Mouse (Mus musculus): Measurements from ENCODE around the gene Ednra. TPM values are rescaled to one million over a fixed set of nuclear protein-coding genes. Genes with fewer than 3 reads are reported as not detected.

Gene Ednra
- polyA plus RNA-seq, 1 experiment from 2014 or later = 0.53 TPM

DNA sequence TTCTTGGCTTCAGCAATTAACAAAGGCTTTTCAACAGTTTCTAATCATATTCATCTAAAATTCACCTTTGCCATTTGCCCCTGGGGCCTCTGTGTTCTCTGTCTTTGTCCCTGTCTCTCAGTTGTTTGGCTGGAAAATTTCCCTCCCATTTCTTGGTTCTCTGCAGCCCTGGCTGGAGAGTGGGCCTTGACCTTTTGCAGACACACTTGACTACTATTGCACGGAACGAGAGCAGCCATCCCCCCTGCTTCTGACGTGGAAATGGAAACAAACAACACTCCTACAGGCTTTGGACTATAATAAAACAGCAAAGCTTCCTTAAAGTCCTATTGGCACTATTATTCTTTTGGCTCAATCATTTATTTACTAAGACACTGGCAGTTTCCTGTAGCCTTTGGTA, 27.8 kb upstream of the Ednra start:
- ATAC-seq (no peak), DNase-seq (ENCODE audit: low read depth, low spot score) (no peak)
- ChIA-PET CTCF (no interaction called here), POLR2A (no interaction called here)
- TF ChIP-seq CTCF (IDR thresholded peaks at IDR 0.05) = no peak
- H3K27me3 ChIP-seq = peaks cover under 1% of the 10 kb centered on the region
- in situ Hi-C loops (cut with MboI; ENCODE audit: low pct_unique_long_range_greater_than_20kb) = loop anchor here (25.0 kb wide), 1 partner anchor 315 kb away; no protein-coding TSS in a partner anchor

DNA sequence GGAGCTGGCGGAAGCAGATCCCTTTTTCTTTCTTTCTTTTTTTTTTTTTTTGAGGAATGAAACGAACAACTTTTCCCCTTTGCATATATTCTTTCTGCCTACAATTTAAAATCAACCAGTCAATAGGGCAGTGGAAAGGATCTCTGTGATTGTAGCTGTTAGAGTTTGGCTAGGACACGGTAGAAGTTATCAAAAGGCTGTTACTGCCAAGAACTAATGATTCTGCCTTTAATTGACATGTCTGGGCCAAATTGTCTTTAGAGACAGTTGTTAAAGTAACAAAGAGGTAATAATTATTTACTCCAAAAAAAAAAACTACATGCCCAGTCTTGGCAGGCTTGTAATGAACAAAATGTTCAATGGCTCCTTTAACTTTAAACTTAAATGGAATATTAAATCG, 26.1 kb upstream of the Ednra start:
- ATAC-seq (no peak), DNase-seq (ENCODE audit: low read depth, low spot score) (no peak)
- POLR2A ChIA-PET = no interaction called here
- in situ Hi-C loops (cut with MboI; ENCODE audit: low pct_unique_long_range_greater_than_20kb) = loop anchor here (25.0 kb wide), 1 partner anchor 313 kb away; no protein-coding TSS in a partner anchor
- H3K27me3 ChIP-seq = peaks cover 5% of the 10 kb centered on the region
- TF ChIP-seq CTCF (IDR thresholded peaks at IDR 0.05) = no peak
- CTCF ChIA-PET = no interaction called here

DNA sequence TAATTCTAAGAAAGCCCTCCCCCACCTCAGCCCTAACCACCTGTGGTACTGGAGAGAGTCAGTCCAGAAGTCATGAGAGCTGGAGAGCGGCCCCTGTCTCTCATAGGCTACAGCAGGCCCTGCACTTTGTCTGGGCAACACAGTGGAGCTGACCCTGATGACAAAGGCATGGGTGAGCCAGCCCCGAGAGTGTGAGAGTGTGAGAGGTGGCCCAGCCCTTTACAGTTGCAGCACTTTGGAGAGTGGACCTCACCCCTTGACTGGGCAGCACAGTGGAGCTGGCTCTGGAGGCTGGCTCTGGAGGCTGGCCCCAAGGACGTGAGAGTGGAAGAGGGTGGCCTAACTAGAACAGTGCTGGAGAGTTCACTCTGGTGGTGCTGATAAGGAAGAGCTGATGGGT, 20.2 kb upstream of the Ednra start:
- ATAC-seq (no peak), DNase-seq (ENCODE audit: low read depth, low spot score) (no peak)
- in situ Hi-C loops (cut with MboI; ENCODE audit: low pct_unique_long_range_greater_than_20kb) = no loop called here
- H3K27me3 ChIP-seq = peaks cover 9% of the 10 kb centered on the region
- TF ChIP-seq CTCF (IDR thresholded peaks at IDR 0.05) = no peak
- CTCF ChIA-PET = no interaction called here
- POLR2A ChIA-PET = no interaction called here

DNA sequence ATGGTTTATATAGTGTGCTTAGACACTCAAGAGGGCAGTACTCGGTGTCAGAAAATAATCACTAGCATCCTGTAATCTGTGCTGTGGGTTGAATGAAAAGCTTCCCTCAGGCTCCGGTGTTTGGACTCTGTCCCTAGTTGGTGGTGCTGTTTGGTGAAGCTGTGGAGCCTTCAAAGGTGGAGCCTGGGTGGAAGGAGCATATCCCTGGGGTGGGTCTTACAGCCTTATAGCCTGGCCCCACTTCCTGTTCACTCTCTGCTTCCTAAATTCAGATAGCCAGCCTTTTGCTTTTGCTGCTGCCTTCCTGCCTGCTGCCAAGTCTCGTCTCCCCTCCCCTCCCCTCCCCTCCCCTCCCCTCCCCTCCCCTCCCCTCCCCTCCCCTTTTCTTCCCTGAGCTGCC, 18.1 kb upstream of the Ednra start:
- in situ Hi-C loops (cut with MboI; ENCODE audit: low pct_unique_long_range_greater_than_20kb) = no loop called here
- no peak for TF ChIP-seq CTCF (IDR thresholded peaks at IDR 0.05)
- ATAC-seq (no peak), DNase-seq (ENCODE audit: low read depth, low spot score) (no peak)
- H3K27me3 ChIP-seq = peaks cover 9% of the 10 kb centered on the region
- ChIA-PET POLR2A (no interaction called here), CTCF (no interaction called here)

GRCm38 (mm10) chr8:77741050-77741777, 16.9 kb upstream of the Ednra start:
- H3K27me3 ChIP-seq = peaks cover 4% of the 10 kb centered on the region
- in situ Hi-C loops (cut with MboI; ENCODE audit: low pct_unique_long_range_greater_than_20kb) = no loop called here
- DNase-seq (ENCODE audit: low read depth, low spot score) (no peak), ATAC-seq (no peak)
- no peak for TF ChIP-seq CTCF (IDR thresholded peaks at IDR 0.05)
- ChIA-PET CTCF (interaction anchor here (0.9 kb wide), 1 partner anchor 14 kb away, joined by 3 read pairs; no protein-coding TSS in a partner anchor), POLR2A (no interaction called here)

- H3K27me3 ChIP-seq = no peaks in the 10 kb centered on the region
- ChIA-PET POLR2A (interaction anchor here (0.6 kb wide), 1 partner anchor 312 kb away, joined by 4 read pairs; no protein-coding TSS in a partner anchor), CTCF (no interaction called here)
- no peak for TF ChIP-seq CTCF (IDR thresholded peaks at IDR 0.05)
- in situ Hi-C loops (cut with MboI; ENCODE audit: low pct_unique_long_range_greater_than_20kb) = no loop called here
- DNase-seq (ENCODE audit: low read depth, low spot score) (no peak), ATAC-seq (no peak)
Observed at GRCm38 (mm10) chr8:77738419-77738818, 14.2 kb upstream of the Ednra start.

DNA sequence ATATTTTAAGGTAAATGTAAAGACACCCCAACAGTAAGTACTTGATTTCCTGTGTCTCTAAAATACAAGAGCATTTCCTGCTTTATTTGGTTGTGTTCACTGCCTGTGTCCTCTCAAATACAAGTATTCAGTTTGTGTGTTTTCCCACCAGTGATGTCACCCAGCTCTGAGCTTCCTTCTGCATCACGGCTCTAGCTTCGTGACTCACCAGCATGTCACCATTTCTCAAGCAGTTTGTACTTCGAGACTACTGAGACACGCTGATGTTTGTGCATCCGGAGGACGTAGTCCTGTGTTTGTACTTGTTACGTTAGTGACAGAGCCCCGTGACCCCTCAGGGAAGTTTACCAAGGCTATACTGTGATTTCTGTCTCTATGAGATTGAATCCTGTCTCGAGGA, 13.1 kb upstream of the Ednra start:
- no peak for TF ChIP-seq CTCF (IDR thresholded peaks at IDR 0.05)
- in situ Hi-C loops (cut with MboI; ENCODE audit: low pct_unique_long_range_greater_than_20kb) = no loop called here
- DNase-seq (ENCODE audit: low read depth, low spot score) = no peak
- H3K27me3 ChIP-seq = no peaks in the 10 kb centered on the region
- ATAC-seq = peak; percentile 61
- ChIA-PET POLR2A (no interaction called here), CTCF (no interaction called here)

DNA sequence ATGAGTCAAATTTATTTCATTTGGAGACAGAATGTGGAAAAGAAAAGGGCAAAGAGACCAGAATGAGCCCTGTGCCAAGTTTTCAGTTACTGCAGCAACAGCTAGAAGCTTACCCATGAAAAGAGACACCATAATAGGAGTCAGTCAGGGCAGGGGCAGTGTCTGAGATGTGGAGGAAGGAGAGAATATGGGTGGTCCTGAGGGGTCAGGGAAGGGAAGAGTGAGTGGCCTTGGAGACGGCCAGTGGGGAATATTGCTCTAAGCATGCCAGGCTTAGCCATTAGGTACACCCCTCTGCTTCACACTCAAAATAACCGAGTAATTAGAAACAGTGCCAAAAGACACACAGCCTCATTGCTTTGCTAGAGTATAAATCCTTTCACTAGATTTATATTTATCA, 9.5 kb upstream of the Ednra start:
- peaks cover 10% of the 10 kb centered on the region for H3K27me3 ChIP-seq
- DNase-seq (ENCODE audit: low read depth, low spot score) = no peak
- no peak for TF ChIP-seq CTCF (IDR thresholded peaks at IDR 0.05)
- no peak for ATAC-seq
- in situ Hi-C loops (cut with MboI; ENCODE audit: low pct_unique_long_range_greater_than_20kb) = no loop called here
- CTCF ChIA-PET = no interaction called here
- POLR2A ChIA-PET = no interaction called here

DNA sequence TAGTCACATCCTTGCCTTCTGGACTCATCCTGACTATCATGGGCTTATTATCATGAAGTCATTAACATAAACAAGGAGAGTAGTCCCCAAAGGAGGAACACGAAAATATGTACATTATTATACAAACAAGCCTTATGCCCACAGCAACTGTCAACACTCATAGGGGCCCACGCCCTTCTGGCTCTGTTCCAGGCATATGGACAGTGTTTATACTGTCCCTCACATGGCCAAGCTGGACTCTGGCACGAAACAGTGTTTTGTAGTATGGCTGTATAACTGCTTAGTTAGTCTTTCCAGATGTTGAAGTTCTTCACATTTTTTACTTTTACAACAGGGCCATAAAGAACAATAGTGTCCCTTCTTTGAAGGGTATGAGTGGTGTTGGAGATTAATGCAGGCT, 8.7 kb upstream of the Ednra start:
- in situ Hi-C loops (cut with MboI; ENCODE audit: low pct_unique_long_range_greater_than_20kb) = no loop called here
- ATAC-seq = no peak
- no peak for DNase-seq (ENCODE audit: low read depth, low spot score)
- POLR2A ChIA-PET = no interaction called here
- peaks cover 12% of the 10 kb centered on the region for H3K27me3 ChIP-seq
- TF ChIP-seq CTCF (IDR thresholded peaks at IDR 0.05) = no peak
- CTCF ChIA-PET = interaction anchor here (1.1 kb wide), 1 partner anchor 22 kb away, joined by 3 read pairs; no protein-coding TSS in a partner anchor

- no peak for ATAC-seq
- no peak for TF ChIP-seq CTCF (IDR thresholded peaks at IDR 0.05)
- CTCF ChIA-PET = no interaction called here
- H3K27me3 ChIP-seq = peaks cover 27% of the 10 kb centered on the region
- POLR2A ChIA-PET = no interaction called here
- in situ Hi-C loops (cut with MboI; ENCODE audit: low pct_unique_long_range_greater_than_20kb) = no loop called here
- no peak for DNase-seq (ENCODE audit: low read depth, low spot score)
Observed at GRCm38 (mm10) chr8:77725406-77725805, 1.1 kb upstream of the Ednra start.

DNA sequence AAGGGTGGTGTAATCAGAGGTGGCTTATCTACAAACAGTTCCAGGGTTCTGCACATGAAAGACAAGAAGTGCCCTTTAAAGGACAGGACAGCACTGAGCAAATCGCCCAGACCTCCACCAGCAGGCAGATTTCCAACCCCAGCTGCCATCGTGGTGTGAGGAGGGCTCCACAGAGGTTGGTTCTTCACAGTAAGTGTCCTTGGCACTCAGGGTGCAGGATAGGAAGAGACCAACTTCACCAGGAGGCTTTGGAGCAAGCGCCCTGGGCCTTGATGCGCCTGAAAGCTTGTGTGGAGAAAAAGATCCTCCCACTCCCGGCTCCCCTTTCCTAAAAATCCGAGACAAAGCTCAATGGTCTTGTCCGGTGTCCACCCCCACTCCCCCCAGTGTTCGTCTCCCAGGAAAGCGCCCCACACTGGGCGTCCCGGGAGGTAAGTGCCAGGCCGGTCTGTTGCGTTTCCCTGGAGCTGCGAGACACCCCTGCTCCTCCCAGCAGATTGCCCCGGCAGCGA, 674 bp downstream of the Ednra start:
- no peak for TF ChIP-seq CTCF (IDR thresholded peaks at IDR 0.05)
- H3K27me3 ChIP-seq = peaks cover 24% of the 10 kb centered on the region
- ATAC-seq = peak; percentile 12
- in situ Hi-C loops (cut with MboI; ENCODE audit: low pct_unique_long_range_greater_than_20kb) = no loop called here
- DNase-seq (ENCODE audit: low read depth, low spot score) = no peak
- ChIA-PET CTCF (no interaction called here), POLR2A (no interaction called here)

DNA sequence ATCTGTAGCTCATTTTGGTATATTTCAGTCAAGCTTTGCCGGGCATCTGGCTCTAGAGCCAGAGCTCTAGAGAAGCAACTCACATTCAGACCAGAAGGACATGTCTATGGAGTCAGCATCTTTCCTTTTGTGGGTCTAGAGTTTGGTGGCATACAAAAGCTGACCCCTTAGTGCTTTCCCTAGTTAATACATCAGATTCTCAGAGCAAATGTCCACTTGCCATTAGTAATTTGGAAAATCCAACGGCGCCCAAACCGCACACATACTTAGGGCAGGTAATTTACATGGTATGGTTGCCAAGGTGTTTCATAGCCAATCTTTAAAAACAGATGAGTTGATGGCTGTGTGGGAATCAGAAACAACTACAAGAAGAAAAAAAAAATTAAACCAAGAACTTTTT, 1.2 kb downstream of the Ednra start:
- no peak for ATAC-seq
- peaks cover 28% of the 10 kb centered on the region for H3K27me3 ChIP-seq
- in situ Hi-C loops (cut with MboI; ENCODE audit: low pct_unique_long_range_greater_than_20kb) = no loop called here
- no peak for TF ChIP-seq CTCF (IDR thresholded peaks at IDR 0.05)
- DNase-seq (ENCODE audit: low read depth, low spot score) = no peak
- ChIA-PET POLR2A (no interaction called here), CTCF (no interaction called here)

All from Patski (cell line).